Mouse (Mus musculus): ENCODE measurements around the gene Rgs6. TPM values are rescaled to one million over a fixed set of nuclear protein-coding genes. Genes with fewer than 3 reads are reported as not detected.
A peak's percentile ranks its signal among the peaks of the same experiment; 100 is the strongest.

Rgs6 gene
- polyA plus RNA-seq, 1 experiment from 2014 or later: 12.5 TPM

DNA sequence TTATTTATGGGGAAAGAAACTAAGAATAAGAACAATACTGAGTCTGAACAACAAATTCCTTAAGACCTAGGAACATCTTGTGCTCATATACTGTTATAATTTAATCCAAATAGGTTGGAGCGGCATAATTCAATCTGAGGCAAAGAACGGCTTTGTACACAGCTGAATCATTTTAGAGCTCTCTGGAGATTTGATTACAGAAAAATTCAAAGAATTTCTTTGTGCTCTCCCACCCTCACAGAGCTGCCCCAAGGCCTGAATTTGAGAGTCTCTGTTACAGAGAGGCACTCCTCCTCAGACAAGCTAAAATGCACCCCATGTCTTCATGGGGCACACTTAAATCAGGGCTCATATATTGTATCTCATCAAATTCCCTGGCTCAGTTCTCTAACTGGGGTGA, 332.1 kb downstream of the Rgs6 start:
- ATAC-seq (ENCODE audit: low FRiP score, low TSS enrichment): no peak
- 49% methylated on average over 2 of the region's 2 CpGs for whole genome bisulfite sequencing
- H3K4me3 ChIP-seq (replicated peaks; ENCODE audit: low read depth, low read length): no peak overlapping the region
- no peaks in the 10 kb centered on the region for H3K4me1 ChIP-seq (ENCODE audit: control insufficient read depth, insufficient read depth, low read length)
- DNase-seq: peak; percentile 24
- no peak overlapping the region for H3K4me2 ChIP-seq (ENCODE audit: low read length)
- H3K9ac ChIP-seq (replicated peaks; ENCODE audit: low read length): no peak overlapping the region
- H3K27me3 ChIP-seq (ENCODE audit: control insufficient read depth, insufficient read depth, low read length): no peaks in the 10 kb centered on the region
- no peaks in the 10 kb centered on the region for H3K36me3 ChIP-seq (ENCODE audit: control insufficient read depth, insufficient read depth, low read length)
- H3K9me3 ChIP-seq (ENCODE audit: control insufficient read depth, low read length): no peaks in the 10 kb centered on the region
- H3K27ac ChIP-seq (replicated peaks; ENCODE audit: low read depth, low read length): no peak overlapping the region

DNA sequence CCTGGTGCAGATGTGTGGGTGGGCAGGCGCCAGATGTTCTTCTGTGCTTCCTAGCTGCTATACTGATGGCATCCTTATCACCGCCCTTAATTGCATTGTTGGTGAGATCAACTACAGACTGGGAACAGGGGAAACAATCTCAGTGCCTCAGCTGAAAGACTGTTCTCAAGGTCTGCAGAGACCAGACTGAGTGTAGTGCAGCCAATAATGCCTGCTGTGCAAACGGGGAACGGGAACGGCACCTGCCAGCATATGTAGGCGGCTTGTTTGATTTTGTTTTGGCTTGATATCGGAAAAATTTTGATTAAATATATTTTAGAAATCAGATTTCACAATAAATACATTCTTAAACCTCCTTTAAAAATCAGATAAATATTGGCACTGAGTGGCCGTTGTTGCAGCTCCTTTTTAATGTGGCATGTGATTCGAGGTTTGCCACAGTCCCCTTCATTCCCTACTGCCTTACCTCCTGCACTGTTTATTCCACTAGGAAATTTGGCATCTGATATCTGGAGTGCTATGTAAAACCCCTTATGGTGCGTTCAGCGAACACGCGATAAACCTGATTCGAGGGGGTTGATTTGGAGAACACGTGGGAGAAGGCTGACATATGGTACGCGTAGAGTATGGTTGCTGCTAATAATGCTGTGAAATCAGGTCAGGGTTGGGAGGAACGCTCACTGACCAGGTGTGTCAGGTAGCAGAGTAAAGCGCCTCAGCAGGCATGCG, 333.4 kb downstream of the Rgs6 start:
- WGBS: 94% methylated on average over 20 of the region's 20 CpGs
- no peaks in the 10 kb centered on the region for H3K36me3 ChIP-seq (ENCODE audit: control insufficient read depth, insufficient read depth, low read length)
- no peaks in the 10 kb centered on the region for H3K9me3 ChIP-seq (ENCODE audit: control insufficient read depth, low read length)
- H3K4me3 ChIP-seq (replicated peaks; ENCODE audit: low read depth, low read length): no peak overlapping the region
- H3K4me2 ChIP-seq (ENCODE audit: low read length): no peak overlapping the region
- no peaks in the 10 kb centered on the region for H3K4me1 ChIP-seq (ENCODE audit: control insufficient read depth, insufficient read depth, low read length)
- no peak overlapping the region for H3K9ac ChIP-seq (replicated peaks; ENCODE audit: low read length)
- H3K27me3 ChIP-seq (ENCODE audit: control insufficient read depth, insufficient read depth, low read length): no peaks in the 10 kb centered on the region
- ATAC-seq (ENCODE audit: low FRiP score, low TSS enrichment) (no peak), DNase-seq (no peak)
- H3K27ac ChIP-seq (replicated peaks; ENCODE audit: low read depth, low read length): no peak overlapping the region

DNA sequence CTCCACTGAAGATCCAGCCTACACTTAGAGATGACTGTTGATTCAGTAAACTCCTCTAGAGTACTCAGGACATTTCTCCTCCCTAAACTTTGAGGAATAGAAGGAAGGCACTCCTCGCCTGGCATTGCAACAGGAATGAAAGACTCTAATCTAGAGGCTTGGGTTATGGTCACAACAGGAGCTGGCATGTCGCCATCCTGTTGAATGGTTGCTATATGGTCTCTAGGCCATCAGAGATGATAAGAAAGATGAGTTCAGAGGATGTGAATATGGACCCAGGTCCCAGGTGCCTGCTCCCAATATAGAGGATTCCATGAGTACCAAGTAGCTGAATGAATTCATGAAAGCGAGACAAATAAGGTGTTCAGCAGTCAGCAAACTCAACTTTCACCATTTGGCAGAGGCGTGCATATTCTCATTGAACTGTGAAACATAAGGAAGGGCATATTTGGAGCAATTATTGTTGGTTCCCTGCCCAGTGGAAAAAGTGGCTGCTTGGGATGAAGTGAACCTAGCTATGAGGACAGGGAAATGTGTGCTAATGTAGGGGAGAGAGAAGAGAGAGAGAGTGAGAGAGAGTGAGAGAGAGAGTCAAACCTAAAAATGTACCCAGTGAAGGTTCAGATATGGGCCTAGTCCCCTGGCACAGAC, 334.9 kb downstream of the Rgs6 start:
- 91% methylated on average over 4 of the region's 4 CpGs for WGBS
- no peak for DNase-seq

DNA sequence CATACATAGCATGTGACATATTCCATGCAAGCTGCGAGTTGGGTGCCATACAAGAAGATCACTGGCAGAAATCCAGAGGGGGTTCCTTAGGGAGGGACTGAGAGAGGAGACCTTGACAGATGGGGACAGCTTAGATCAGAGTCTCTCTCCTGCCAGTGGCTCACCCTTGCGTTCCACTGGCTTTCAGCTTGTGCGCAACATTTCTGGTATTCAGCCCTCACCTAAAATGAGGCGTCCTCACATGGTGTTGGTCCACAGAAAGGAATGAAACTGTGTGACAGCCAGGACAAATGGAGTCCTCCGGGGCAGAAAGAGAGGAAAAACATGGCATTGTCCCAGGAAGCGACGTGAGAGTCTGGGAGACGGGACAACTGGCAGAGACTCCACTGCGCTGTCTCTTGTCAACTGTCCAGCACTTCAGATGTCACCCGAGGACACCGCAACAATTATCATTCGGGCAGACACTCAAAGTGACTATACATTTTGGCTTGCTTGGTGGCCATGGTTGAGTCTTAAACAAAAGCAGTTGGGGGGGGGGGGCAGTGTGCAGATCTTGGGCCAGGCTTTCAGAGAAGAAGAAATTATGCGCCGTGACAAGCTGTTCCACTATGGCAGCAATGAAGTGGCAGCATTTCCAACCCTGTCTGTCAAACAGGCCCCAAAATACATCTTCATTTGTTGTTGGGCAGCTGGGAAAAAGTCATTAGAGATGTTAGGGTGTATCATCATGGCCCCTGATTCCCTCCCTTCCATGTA, 344.8 kb downstream of the Rgs6 start:
- H3K4me1 ChIP-seq (ENCODE audit: control insufficient read depth, insufficient read depth, low read length): no peaks in the 10 kb centered on the region
- ATAC-seq (ENCODE audit: low FRiP score, low TSS enrichment) (no peak), DNase-seq (peak; percentile 54)
- no peaks in the 10 kb centered on the region for H3K27me3 ChIP-seq (ENCODE audit: control insufficient read depth, insufficient read depth, low read length)
- H3K4me3 ChIP-seq (replicated peaks; ENCODE audit: low read depth, low read length): no peak overlapping the region
- H3K9me3 ChIP-seq (ENCODE audit: control insufficient read depth, low read length): no peaks in the 10 kb centered on the region
- H3K36me3 ChIP-seq (ENCODE audit: control insufficient read depth, insufficient read depth, low read length): no peaks in the 10 kb centered on the region
- no peak overlapping the region for H3K4me2 ChIP-seq (ENCODE audit: low read length)
- no peak overlapping the region for H3K27ac ChIP-seq (replicated peaks; ENCODE audit: low read depth, low read length)
- H3K9ac ChIP-seq (replicated peaks; ENCODE audit: low read length): no peak overlapping the region
- 73% methylated on average over 14 of the region's 14 CpGs for WGBS

More for the DNA sequence above, 334.9 kb downstream of the Rgs6 start:
- no peak overlapping the region for H3K4me2 ChIP-seq (ENCODE audit: low read length)
- H3K27ac ChIP-seq (replicated peaks; ENCODE audit: low read depth, low read length): no peak overlapping the region
- no peak for ATAC-seq (ENCODE audit: low FRiP score, low TSS enrichment)
- no peaks in the 10 kb centered on the region for H3K9me3 ChIP-seq (ENCODE audit: control insufficient read depth, low read length)
- H3K27me3 ChIP-seq (ENCODE audit: control insufficient read depth, insufficient read depth, low read length): no peaks in the 10 kb centered on the region
- no peaks in the 10 kb centered on the region for H3K4me1 ChIP-seq (ENCODE audit: control insufficient read depth, insufficient read depth, low read length)
- H3K36me3 ChIP-seq (ENCODE audit: control insufficient read depth, insufficient read depth, low read length): no peaks in the 10 kb centered on the region
- no peak overlapping the region for H3K4me3 ChIP-seq (replicated peaks; ENCODE audit: low read depth, low read length)
- H3K9ac ChIP-seq (replicated peaks; ENCODE audit: low read length): no peak overlapping the region

DNA sequence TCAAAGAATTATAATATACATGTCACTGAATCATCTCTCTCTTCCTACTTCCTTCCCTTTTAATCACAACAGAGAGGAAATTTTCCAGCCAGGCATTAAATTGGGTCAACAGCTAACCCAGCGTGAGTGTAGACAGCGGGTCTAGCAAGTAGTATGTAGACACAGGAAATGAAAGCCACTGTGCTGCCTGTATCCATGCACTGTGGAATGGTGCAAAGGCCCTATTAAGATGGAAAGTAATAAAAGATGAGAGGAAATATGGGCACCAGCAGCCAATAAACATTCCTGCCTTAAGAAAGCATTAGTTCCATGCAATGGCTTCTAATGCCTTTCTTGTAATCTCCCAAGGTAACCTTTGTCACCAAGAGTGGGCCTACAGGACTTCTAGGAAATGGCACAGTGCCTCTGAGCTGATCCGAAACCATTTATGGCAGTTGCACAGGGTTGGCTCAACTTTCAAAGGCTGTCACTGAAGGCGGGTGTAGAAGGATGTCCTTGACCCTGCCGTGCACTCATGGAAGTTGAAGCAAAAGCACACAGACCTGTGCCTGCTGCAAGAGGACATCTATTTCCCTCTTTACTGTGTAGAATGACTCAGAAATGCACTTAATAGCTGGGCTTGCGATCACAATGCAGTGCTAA, 347.1 kb downstream of the Rgs6 start:
- no peak overlapping the region for H3K4me2 ChIP-seq (ENCODE audit: low read length)
- no peak for ATAC-seq (ENCODE audit: low FRiP score, low TSS enrichment)
- 92% methylated on average over 6 of the region's 6 CpGs for WGBS
- H3K27ac ChIP-seq (replicated peaks; ENCODE audit: low read depth, low read length): no peak overlapping the region
- H3K4me1 ChIP-seq (ENCODE audit: control insufficient read depth, insufficient read depth, low read length): no peaks in the 10 kb centered on the region
- no peak overlapping the region for H3K4me3 ChIP-seq (replicated peaks; ENCODE audit: low read depth, low read length)
- H3K27me3 ChIP-seq (ENCODE audit: control insufficient read depth, insufficient read depth, low read length): no peaks in the 10 kb centered on the region
- H3K9me3 ChIP-seq (ENCODE audit: control insufficient read depth, low read length): no peaks in the 10 kb centered on the region
- DNase-seq: no peak
- no peak overlapping the region for H3K9ac ChIP-seq (replicated peaks; ENCODE audit: low read length)
- H3K36me3 ChIP-seq (ENCODE audit: control insufficient read depth, insufficient read depth, low read length): no peaks in the 10 kb centered on the region

DNA sequence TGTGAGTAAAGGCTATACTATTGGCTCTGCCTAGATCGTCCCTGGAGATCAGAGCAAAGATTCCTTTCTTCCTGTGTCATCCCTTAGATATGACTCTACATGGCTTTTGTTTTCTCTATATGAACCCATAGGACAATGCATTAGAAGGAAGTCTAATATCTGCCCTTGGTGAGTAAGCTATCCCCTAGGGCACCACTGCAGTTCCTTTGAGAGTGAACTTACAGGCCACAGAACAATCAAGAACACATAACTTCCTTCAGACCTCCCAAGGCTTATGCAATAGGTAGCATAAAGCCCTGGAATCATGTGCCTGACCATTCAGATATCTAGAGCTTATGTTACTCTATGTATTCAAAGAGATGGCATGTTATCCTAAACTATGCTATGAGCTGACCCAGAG, 347.7 kb downstream of the Rgs6 start:
- Histone ChIP-seq H3K4me3 (replicated peaks; ENCODE audit: low read depth, low read length) (no peak overlapping the region), H3K4me2 (ENCODE audit: low read length) (no peak overlapping the region), H3K27ac (replicated peaks; ENCODE audit: low read depth, low read length) (no peak overlapping the region), H3K4me1 (ENCODE audit: control insufficient read depth, insufficient read depth, low read length) (no peaks in the 10 kb centered on the region), H3K9ac (replicated peaks; ENCODE audit: low read length) (no peak overlapping the region), H3K36me3 (ENCODE audit: control insufficient read depth, insufficient read depth, low read length) (no peaks in the 10 kb centered on the region), H3K9me3 (ENCODE audit: control insufficient read depth, low read length) (no peaks in the 10 kb centered on the region), H3K27me3 (ENCODE audit: control insufficient read depth, insufficient read depth, low read length) (no peaks in the 10 kb centered on the region)
- no peak for DNase-seq
- 91% methylated on average over 1 of the region's 1 CpGs for WGBS
- ATAC-seq (ENCODE audit: low FRiP score, low TSS enrichment): no peak

DNA sequence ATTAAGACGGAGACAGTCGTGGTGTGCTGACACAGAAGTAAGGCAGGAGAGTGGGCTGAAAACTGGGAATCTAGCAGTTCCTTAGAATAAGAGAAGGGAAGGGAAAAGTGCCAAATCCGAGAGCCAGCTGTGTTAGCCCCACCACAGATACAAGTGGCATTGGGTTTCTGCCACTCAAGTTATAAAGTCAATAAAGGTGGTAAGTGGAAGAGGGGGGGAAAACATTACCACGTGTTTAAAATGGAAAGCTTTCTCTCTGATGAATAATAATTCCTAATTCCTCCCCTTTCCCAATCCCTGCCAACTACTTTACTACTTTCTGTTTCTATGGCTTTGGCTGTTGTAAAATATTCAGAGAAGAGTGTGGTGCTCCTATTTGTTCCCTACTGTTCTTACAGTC, 352.4 kb downstream of the Rgs6 start:
- H3K36me3 ChIP-seq (ENCODE audit: control insufficient read depth, insufficient read depth, low read length): no peaks in the 10 kb centered on the region
- WGBS: 76% methylated on average over 4 of the region's 4 CpGs

DNA sequence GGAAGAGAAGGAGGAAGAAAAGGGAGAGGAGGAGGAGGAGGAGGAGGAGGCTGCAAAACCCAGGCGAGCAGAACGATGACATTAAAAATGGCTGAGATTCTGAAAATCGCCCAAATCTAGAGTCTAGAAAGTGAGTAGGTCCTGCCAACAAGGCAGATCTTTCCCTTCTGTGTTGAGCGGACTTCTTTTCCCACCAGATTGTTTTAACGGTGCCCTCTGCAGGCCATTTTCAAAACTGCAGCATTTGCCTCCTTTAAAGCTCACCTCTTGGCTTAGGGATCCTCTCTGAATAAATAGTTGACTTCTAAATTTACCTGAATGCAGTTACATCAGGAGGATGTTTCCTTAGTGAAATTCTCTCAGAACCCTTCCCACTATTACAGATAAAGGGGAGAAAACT, 358.4 kb downstream of the Rgs6 start:
- H3K4me1 ChIP-seq (ENCODE audit: control insufficient read depth, insufficient read depth, low read length): no peaks in the 10 kb centered on the region
- H3K4me3 ChIP-seq (replicated peaks; ENCODE audit: low read depth, low read length): no peak overlapping the region
- 23% methylated on average over 5 of the region's 5 CpGs for WGBS
- no peak overlapping the region for H3K9ac ChIP-seq (replicated peaks; ENCODE audit: low read length)
- no peaks in the 10 kb centered on the region for H3K27me3 ChIP-seq (ENCODE audit: control insufficient read depth, insufficient read depth, low read length)
- H3K4me2 ChIP-seq (ENCODE audit: low read length): no peak overlapping the region
- no peaks in the 10 kb centered on the region for H3K9me3 ChIP-seq (ENCODE audit: control insufficient read depth, low read length)
- DNase-seq (peak; percentile 92), ATAC-seq (ENCODE audit: low FRiP score, low TSS enrichment) (no peak)
- H3K27ac ChIP-seq (replicated peaks; ENCODE audit: low read depth, low read length): no peak overlapping the region
- no peaks in the 10 kb centered on the region for H3K36me3 ChIP-seq (ENCODE audit: control insufficient read depth, insufficient read depth, low read length)

More for the DNA sequence above, 352.4 kb downstream of the Rgs6 start:
- H3K4me2 ChIP-seq (ENCODE audit: low read length): no peak overlapping the region
- H3K27me3 ChIP-seq (ENCODE audit: control insufficient read depth, insufficient read depth, low read length): no peaks in the 10 kb centered on the region
- no peaks in the 10 kb centered on the region for H3K4me1 ChIP-seq (ENCODE audit: control insufficient read depth, insufficient read depth, low read length)
- no peaks in the 10 kb centered on the region for H3K9me3 ChIP-seq (ENCODE audit: control insufficient read depth, low read length)
- H3K9ac ChIP-seq (replicated peaks; ENCODE audit: low read length): no peak overlapping the region
- H3K27ac ChIP-seq (replicated peaks; ENCODE audit: low read depth, low read length): no peak overlapping the region
- ATAC-seq (ENCODE audit: low FRiP score, low TSS enrichment) (no peak), DNase-seq (no peak)
- no peak overlapping the region for H3K4me3 ChIP-seq (replicated peaks; ENCODE audit: low read depth, low read length)

Measured in midbrain, embryonic 14.5 days (tissue).